Mouse (Mus musculus): Measurements from ENCODE around the gene Ralgps1.

Ralgps1 gene

GRCm38 (mm10) chr2:33272665-33273439 lies 98.4 kb downstream of the Ralgps1 start:
- DNase-seq: no peak

- DNase-seq: no peak
Observed at GRCm38 (mm10) chr2:33271511-33271910, 99.8 kb downstream of the Ralgps1 start.

- no peak for DNase-seq
Observed at GRCm38 (mm10) chr2:33270569-33270968, 100.7 kb downstream of the Ralgps1 start.

GRCm38 (mm10) chr2:33269132-33269493 lies 102.2 kb downstream of the Ralgps1 start:
- peak; percentile 62 for DNase-seq

GRCm38 (mm10) chr2:33268384-33269131 lies 102.7 kb downstream of the Ralgps1 start:
- no peak for DNase-seq

GRCm38 (mm10) chr2:33267075-33267474 lies 104.2 kb downstream of the Ralgps1 start:
- DNase-seq: no peak

GRCm38 (mm10) chr2:33265793-33266192 lies 105.5 kb downstream of the Ralgps1 start:
- DNase-seq: no peak

- no peak for DNase-seq
Observed at GRCm38 (mm10) chr2:33261475-33261874, 109.8 kb downstream of the Ralgps1 start.

GRCm38 (mm10) chr2:33260772-33261171 lies 110.5 kb downstream of the Ralgps1 start:
- no peak for DNase-seq

- DNase-seq: peak; percentile 81
Observed at GRCm38 (mm10) chr2:33256769-33257537, 114.3 kb downstream of the Ralgps1 start.

- peak; percentile 60 for DNase-seq
Observed at GRCm38 (mm10) chr2:33254318-33254985, 116.8 kb downstream of the Ralgps1 start.

GRCm38 (mm10) chr2:33253572-33254190 lies 117.6 kb downstream of the Ralgps1 start:
- no peak for DNase-seq

- DNase-seq: no peak
Observed at GRCm38 (mm10) chr2:33252751-33253150, 118.5 kb downstream of the Ralgps1 start.

GRCm38 (mm10) chr2:33249922-33250633 lies 121.2 kb downstream of the Ralgps1 start:
- DNase-seq: no peak

GRCm38 (mm10) chr2:33248549-33248948 lies 122.7 kb downstream of the Ralgps1 start:
- DNase-seq: no peak

GRCm38 (mm10) chr2:33246841-33247240 lies 124.4 kb downstream of the Ralgps1 start:
- DNase-seq: no peak

GRCm38 (mm10) chr2:33245350-33245749 lies 125.9 kb downstream of the Ralgps1 start:
- DNase-seq: no peak

GRCm38 (mm10) chr2:33244880-33245279 lies 126.4 kb downstream of the Ralgps1 start:
- no peak for DNase-seq

- no peak for DNase-seq
Observed at GRCm38 (mm10) chr2:33237581-33237980, 133.7 kb downstream of the Ralgps1 start.

- peak; percentile 64 for DNase-seq
Observed at GRCm38 (mm10) chr2:33234848-33235247, 136.4 kb downstream of the Ralgps1 start.

GRCm38 (mm10) chr2:33233856-33234255 lies 137.4 kb downstream of the Ralgps1 start:
- DNase-seq: no peak

Measured in cerebellum, adult 9-10 months (tissue).